Mouse (Mus musculus): ENCODE data around the gene Madcam1.

DNA sequence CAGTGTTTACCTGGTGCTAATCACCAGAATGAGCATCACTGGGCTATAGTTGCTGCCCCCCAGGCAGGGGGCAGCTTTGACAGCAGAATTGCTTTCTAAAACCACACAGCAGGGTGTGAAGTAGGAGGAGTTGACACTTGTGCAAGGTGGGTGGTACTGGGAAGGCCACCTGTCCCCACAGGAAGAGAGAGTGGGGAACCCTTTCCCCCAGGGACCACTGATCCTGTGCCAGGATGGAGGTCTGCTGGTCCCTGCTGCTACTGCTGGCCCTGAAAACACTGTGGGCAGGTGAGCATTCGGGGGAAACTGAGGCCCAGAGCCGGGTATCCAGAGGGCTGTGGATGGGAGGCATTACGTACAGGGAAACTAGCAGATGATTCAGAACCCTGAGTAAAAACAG lies 24.8 kb downstream of the Madcam1 start:
- no peak for TF ChIP-seq CTCF (conservative IDR thresholded peaks at IDR 0.05; ENCODE audit: low read length)
- no peak for TF ChIP-seq POU5F1 (IDR thresholded peaks at IDR 0.05; ENCODE audit: borderline replicate concordance, low read length)
- no peak for TF ChIP-seq NANOG (IDR thresholded peaks at IDR 0.05; ENCODE audit: borderline replicate concordance, low read length)
